Mouse (Mus musculus): ENCODE results near the gene Zfp810. TPM values are rescaled to one million over a fixed set of nuclear protein-coding genes. Genes with fewer than 3 reads are reported as not detected.

Zfp810 gene
- total RNA-seq (2014; rRNA removed) (4.6 and 4.7 TPM in 2 replicates), polyA plus RNA-seq (2012; rRNA removed) (1.7 and 2.0 TPM in 2 replicates)

DNA sequence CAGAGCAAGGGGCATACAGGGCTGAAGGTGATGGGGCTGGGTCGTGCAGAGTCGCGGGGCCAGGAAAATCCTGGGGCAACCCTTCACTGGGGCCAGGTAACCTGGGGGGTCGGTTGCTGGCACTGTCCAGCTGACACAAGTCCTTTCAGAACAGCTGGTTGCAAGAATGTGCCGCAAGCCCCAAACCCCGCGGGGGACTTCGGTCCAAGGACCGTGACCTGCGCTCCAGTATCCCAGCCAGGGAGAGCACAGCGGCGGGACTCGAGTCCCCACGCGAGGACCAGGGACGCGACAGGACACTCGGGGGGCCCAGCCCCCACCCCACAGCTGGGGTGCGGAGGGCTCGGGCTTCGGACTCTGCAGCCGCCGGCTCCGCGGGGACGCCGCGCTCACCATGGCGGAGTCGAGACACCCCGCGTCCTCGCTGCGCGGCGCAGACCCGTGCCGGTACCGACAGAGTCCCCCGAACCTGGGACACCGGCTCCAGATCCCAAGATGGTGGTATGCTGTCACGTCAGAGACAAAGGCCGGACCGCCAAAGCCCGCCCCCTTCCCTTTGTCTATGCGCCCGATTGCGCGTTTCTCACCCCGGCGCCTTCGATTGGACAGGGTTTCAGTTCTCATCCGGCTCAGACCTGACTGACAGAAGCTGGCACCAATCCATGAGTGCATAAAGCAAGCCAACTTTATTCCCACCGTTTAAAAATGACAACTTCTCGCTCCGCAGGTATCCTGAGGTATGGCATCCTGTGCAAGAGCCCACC lies at the start of gene Zfp810:
TSS of gene Zfp810 (minus strand) at position 493 of the 764 bp plus-strand sequence.
- H3K27ac ChIP-seq (replicated peaks; ENCODE audit: insufficient read depth, low read depth, low read length): peak within 1 kb of the TSS; percentile 30
- peak within 1 kb of the TSS; percentile 84 for H3K4me3 ChIP-seq (ENCODE audit: insufficient read depth, low read depth, low read length)
- peaks cover 8% of the 10 kb centered on the region for H3K4me1 ChIP-seq (ENCODE audit: control insufficient read depth, insufficient read depth, low read length)
- no peaks in the 10 kb centered on the region for H3K36me3 ChIP-seq (ENCODE audit: control insufficient read depth, insufficient read depth, low read length)
- TF ChIP-seq POLR2A (IDR thresholded peaks at IDR 0.05; ENCODE audit: extremely low read depth, insufficient read depth, low read length) (0 out of 2 replicates have a peak, but pooled peaks have one; percentile 4), CTCF (IDR thresholded peaks at IDR 0.05; ENCODE audit: low read depth, low read length) (no peak)
- no peaks in the 10 kb centered on the region for H3K27me3 ChIP-seq (ENCODE audit: control insufficient read depth, insufficient read depth, low read length)
- peak; percentile 72 for DNase-seq (ENCODE audit: extremely low read depth, low read depth, low spot score)
- WGBS: under 1% methylated on average over 56 of the region's 56 CpGs
- H3K9ac ChIP-seq (ENCODE audit: low read depth, low read length): peak within 1 kb of the TSS; percentile 85
- H3K79me2 ChIP-seq (ENCODE audit: control insufficient read depth, insufficient read depth, low read length): no peaks in the 10 kb centered on the region

DNA sequence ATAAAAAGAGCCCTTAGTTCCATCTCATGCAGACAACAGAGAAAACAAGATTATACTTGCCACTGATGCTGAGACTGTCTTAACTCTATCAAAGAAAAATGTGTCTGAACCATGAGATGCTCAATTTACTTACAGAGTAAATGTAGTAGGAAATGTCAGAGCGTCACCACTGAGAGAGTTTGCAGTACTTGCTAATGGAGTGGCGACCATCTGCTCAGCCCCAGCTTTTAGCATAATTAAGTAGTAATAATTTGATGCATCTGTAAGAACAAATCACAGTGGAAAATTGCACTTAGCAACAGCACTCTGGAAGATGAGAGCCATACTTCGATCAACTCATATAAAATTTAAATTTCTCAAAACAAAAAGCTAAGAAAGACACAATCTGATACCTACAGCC lies 48.5 kb upstream of the Zfp810 start:
- WGBS: 96% methylated on average over 3 of the region's 3 CpGs
- Histone ChIP-seq H3K79me2 (ENCODE audit: control insufficient read depth, insufficient read depth, low read length) (no peaks in the 10 kb centered on the region), H3K36me3 (ENCODE audit: control insufficient read depth, insufficient read depth, low read length) (no peaks in the 10 kb centered on the region), H3K4me1 (ENCODE audit: control insufficient read depth, insufficient read depth, low read length) (no peaks in the 10 kb centered on the region), H3K9ac (ENCODE audit: low read depth, low read length) (no peak overlapping the region), H3K27me3 (ENCODE audit: control insufficient read depth, insufficient read depth, low read length) (no peaks in the 10 kb centered on the region), H3K4me3 (ENCODE audit: insufficient read depth, low read depth, low read length) (no peak overlapping the region), H3K27ac (replicated peaks; ENCODE audit: insufficient read depth, low read depth, low read length) (no peak overlapping the region)
- no peak for DNase-seq (ENCODE audit: extremely low read depth, low read depth, low spot score)
- no peak for TF ChIP-seq POLR2A (IDR thresholded peaks at IDR 0.05; ENCODE audit: extremely low read depth, insufficient read depth, low read length)
- no peak for TF ChIP-seq CTCF (IDR thresholded peaks at IDR 0.05; ENCODE audit: low read depth, low read length)

DNA sequence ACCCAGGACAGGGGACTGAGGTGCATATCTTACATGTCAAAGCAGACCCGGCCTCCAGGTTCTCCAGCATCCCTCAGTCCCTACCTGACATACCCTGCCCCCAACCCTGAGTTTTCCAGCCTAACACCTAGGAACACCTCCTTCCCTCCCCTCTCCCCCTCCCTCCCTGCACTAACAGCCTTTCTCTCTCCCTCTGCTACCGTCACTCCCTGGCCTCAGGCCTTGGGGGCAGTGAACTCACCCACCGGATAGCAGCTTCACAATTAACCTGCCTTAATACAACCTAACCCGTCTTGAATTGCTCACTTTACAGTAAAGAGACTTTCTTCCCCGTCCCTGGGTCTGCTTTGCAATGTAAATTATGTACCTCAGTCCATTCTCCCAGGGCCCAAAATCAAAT lies 46.5 kb upstream of the Zfp810 start:
- Histone ChIP-seq H3K36me3 (ENCODE audit: control insufficient read depth, insufficient read depth, low read length) (no peaks in the 10 kb centered on the region), H3K27ac (replicated peaks; ENCODE audit: insufficient read depth, low read depth, low read length) (no peak overlapping the region), H3K9ac (ENCODE audit: low read depth, low read length) (no peak overlapping the region), H3K79me2 (ENCODE audit: control insufficient read depth, insufficient read depth, low read length) (no peaks in the 10 kb centered on the region), H3K4me3 (ENCODE audit: insufficient read depth, low read depth, low read length) (no peak overlapping the region), H3K4me1 (ENCODE audit: control insufficient read depth, insufficient read depth, low read length) (no peaks in the 10 kb centered on the region), H3K27me3 (ENCODE audit: control insufficient read depth, insufficient read depth, low read length) (no peaks in the 10 kb centered on the region)
- no peak for DNase-seq (ENCODE audit: extremely low read depth, low read depth, low spot score)
- 98% methylated on average over 5 of the region's 5 CpGs for WGBS
- TF ChIP-seq POLR2A (IDR thresholded peaks at IDR 0.05; ENCODE audit: extremely low read depth, insufficient read depth, low read length): no peak
- no peak for TF ChIP-seq CTCF (IDR thresholded peaks at IDR 0.05; ENCODE audit: low read depth, low read length)

DNA sequence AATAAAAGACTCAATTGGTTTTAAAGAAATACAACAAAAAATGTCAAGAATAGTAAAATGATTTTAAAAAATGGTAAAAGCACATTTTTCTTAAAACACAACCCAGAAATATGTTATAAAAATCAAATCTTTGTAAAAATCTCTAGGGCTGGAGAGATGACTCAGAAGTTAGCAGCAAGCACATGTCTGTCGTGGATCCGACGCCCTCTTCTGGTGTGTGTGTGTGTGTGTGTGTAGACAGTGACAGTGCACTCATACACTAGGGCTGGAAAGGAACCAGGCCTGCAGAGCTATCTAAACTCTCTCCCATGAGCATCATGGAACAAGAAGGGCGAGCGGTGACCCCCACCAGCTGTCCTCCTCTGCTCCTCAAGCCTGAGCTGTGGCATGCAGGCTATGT lies 46.0 kb upstream of the Zfp810 start:
- Histone ChIP-seq H3K9ac (ENCODE audit: low read depth, low read length) (no peak overlapping the region), H3K36me3 (ENCODE audit: control insufficient read depth, insufficient read depth, low read length) (no peaks in the 10 kb centered on the region), H3K27me3 (ENCODE audit: control insufficient read depth, insufficient read depth, low read length) (no peaks in the 10 kb centered on the region), H3K27ac (replicated peaks; ENCODE audit: insufficient read depth, low read depth, low read length) (no peak overlapping the region), H3K4me1 (ENCODE audit: control insufficient read depth, insufficient read depth, low read length) (no peaks in the 10 kb centered on the region), H3K79me2 (ENCODE audit: control insufficient read depth, insufficient read depth, low read length) (no peaks in the 10 kb centered on the region), H3K4me3 (ENCODE audit: insufficient read depth, low read depth, low read length) (no peak overlapping the region)
- WGBS: 98% methylated on average over 5 of the region's 5 CpGs
- no peak for DNase-seq (ENCODE audit: extremely low read depth, low read depth, low spot score)
- TF ChIP-seq POLR2A (IDR thresholded peaks at IDR 0.05; ENCODE audit: extremely low read depth, insufficient read depth, low read length) (no peak), CTCF (IDR thresholded peaks at IDR 0.05; ENCODE audit: low read depth, low read length) (no peak)

DNA sequence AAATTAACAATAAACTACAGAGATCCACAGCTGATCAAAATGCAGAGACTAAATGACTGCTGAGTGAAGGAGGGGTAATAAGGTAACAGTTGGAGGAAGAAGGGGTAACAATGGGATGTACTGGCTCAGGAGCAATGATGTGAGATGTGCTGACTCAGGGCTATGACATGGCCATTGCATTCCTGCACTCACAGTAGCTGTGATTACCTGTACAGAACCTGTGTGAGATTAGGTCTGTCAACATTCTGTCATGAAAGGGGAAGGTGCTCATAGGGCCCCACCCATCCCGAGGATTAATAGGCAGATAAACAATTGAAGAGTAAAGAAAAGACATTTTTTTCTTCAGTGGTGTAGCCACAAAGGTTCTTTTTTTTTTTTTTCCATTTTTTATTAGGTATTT lies 32.9 kb upstream of the Zfp810 start:
- Histone ChIP-seq H3K27ac (replicated peaks; ENCODE audit: insufficient read depth, low read depth, low read length) (no peak overlapping the region), H3K4me1 (ENCODE audit: control insufficient read depth, insufficient read depth, low read length) (no peaks in the 10 kb centered on the region; the same call in 1 of the 2 replicates), H3K36me3 (ENCODE audit: control insufficient read depth, insufficient read depth, low read length) (no peaks in the 10 kb centered on the region), H3K27me3 (ENCODE audit: control insufficient read depth, insufficient read depth, low read length) (no peaks in the 10 kb centered on the region), H3K9ac (ENCODE audit: low read depth, low read length) (no peak overlapping the region), H3K4me3 (ENCODE audit: insufficient read depth, low read depth, low read length) (no peak overlapping the region), H3K79me2 (ENCODE audit: control insufficient read depth, insufficient read depth, low read length) (no peaks in the 10 kb centered on the region)
- TF ChIP-seq CTCF (IDR thresholded peaks at IDR 0.05; ENCODE audit: low read depth, low read length) (no peak), POLR2A (IDR thresholded peaks at IDR 0.05; ENCODE audit: extremely low read depth, insufficient read depth, low read length) (no peak)
- DNase-seq (ENCODE audit: extremely low read depth, low read depth, low spot score): no peak
- WGBS: 89% methylated on average over 1 of the region's 1 CpGs

DNA sequence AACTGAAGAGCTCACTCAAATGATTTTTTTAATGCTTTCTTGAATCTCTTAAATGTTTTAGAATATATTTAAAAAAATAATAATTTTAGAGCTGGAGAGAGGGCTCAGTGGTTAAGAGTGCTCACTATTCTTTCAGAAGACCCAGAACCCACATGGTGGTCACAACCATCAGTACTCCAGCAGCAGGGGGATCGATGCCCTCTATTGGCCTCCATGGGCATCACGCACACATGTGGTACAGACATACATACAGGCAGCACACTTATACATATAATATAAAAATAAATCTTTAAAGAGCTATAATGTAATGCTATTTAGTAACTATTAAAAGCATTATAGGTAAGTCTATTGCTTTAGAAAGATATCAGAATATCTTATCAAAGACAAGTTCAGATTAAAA lies 29.8 kb upstream of the Zfp810 start:
- no peaks in the 10 kb centered on the region for H3K27me3 ChIP-seq (ENCODE audit: control insufficient read depth, insufficient read depth, low read length)
- no peak overlapping the region for H3K27ac ChIP-seq (replicated peaks; ENCODE audit: insufficient read depth, low read depth, low read length)
- no peak for DNase-seq (ENCODE audit: extremely low read depth, low read depth, low spot score)
- 99% methylated on average over 2 of the region's 2 CpGs for WGBS
- H3K4me3 ChIP-seq (ENCODE audit: insufficient read depth, low read depth, low read length): no peak overlapping the region
- no peaks in the 10 kb centered on the region for H3K79me2 ChIP-seq (ENCODE audit: control insufficient read depth, insufficient read depth, low read length)
- H3K9ac ChIP-seq (ENCODE audit: low read depth, low read length): no peak overlapping the region
- H3K36me3 ChIP-seq (ENCODE audit: control insufficient read depth, insufficient read depth, low read length): no peaks in the 10 kb centered on the region
- H3K4me1 ChIP-seq (ENCODE audit: control insufficient read depth, insufficient read depth, low read length): no peaks in the 10 kb centered on the region; the same call in 1 of the 2 replicates
- TF ChIP-seq CTCF (IDR thresholded peaks at IDR 0.05; ENCODE audit: low read depth, low read length) (no peak), POLR2A (IDR thresholded peaks at IDR 0.05; ENCODE audit: extremely low read depth, insufficient read depth, low read length) (no peak)
